Mouse (Mus musculus) midbrain, postnatal 0 days (tissue): Measurements from ENCODE around the gene Spag7. TPM values are rescaled to one million over a fixed set of nuclear protein-coding genes. Genes with fewer than 3 reads are reported as not detected.

Experiments
- ATAC-seq: fragments of 200-750 bp; cut with Nextera tagmentation; 2 replicates; pipeline ENCODE4 v1.8.0; 2017; ENCODE audit warnings: moderate number of reproducible peaks, mild to moderate bottlenecking, moderate TSS enrichment, moderate library complexity; ENCODE audit not compliant: low FRiP score
- DNase-seq: peaks from one replicate; pipeline ENCODE4 v3.0.0-alpha.2; 2015; ENCODE audit warnings: low spot score
- H3K27ac ChIP-seq: fragments of 300-500 bp; sonication (generic); 2 replicates; pipeline ENCODE4 v1.5.1; 2014; ENCODE audit warnings: low read depth, mild to moderate bottlenecking, low read length, mixed read lengths
- H3K27me3 ChIP-seq: fragments of 300-500 bp; sonication (generic); 2 replicates; pipeline ENCODE4 v1.6.1; 2014; ENCODE audit warnings: low read length, control low read depth, mixed read lengths; ENCODE audit not compliant: insufficient read depth
- H3K36me3 ChIP-seq: fragments of 300-500 bp; sonication (generic); 2 replicates; pipeline ENCODE4 v1.6.1; 2014; ENCODE audit warnings: low read length, control low read depth, mixed read lengths; ENCODE audit not compliant: insufficient read depth
- H3K4me1 ChIP-seq: fragments of 300-500 bp; sonication (generic); 2 replicates; pipeline ENCODE4 v1.6.1; 2014; ENCODE audit warnings: mild to moderate bottlenecking, control low read depth, antibody characterized with exemption, low read length, mixed read lengths; ENCODE audit not compliant: insufficient read depth
- H3K4me2 ChIP-seq: fragments of 300-500 bp; sonication (generic); 2 replicates; pipeline ENCODE4 v1.6.1; 2014; ENCODE audit warnings: low read depth, mild to moderate bottlenecking, low read length, mixed read lengths; ENCODE audit not compliant: poor library complexity, severe bottlenecking
- H3K4me3 ChIP-seq: fragments of 300-500 bp; sonication (generic); 2 replicates; pipeline ENCODE4 v1.5.1; 2014; ENCODE audit warnings: low read depth, mild to moderate bottlenecking, low read length, moderate library complexity
- H3K9ac ChIP-seq: fragments of 300-500 bp; sonication (generic); replicated peaks from 2 replicates; pipeline ENCODE4 v1.6.1; 2014; ENCODE audit warnings: mild to moderate bottlenecking, low read length, moderate library complexity, mixed read lengths; ENCODE audit not compliant: poor library complexity, severe bottlenecking
- H3K9me3 ChIP-seq: fragments of 300-500 bp; sonication (generic); 2 replicates; pipeline ENCODE4 v1.6.1; 2016; ENCODE audit warnings: low read length, control low read depth
- CTCF ChIP-seq: IDR thresholded peaks from 2 replicates; pipeline ENCODE4 v1.5.1; 2016; ENCODE audit warnings: antibody characterized with exemption, mild to moderate bottlenecking
- WGBS: fragments of 180-500 bp; shearing (Covaris S2); extraction: QIAGEN DNeasy Blood & Tissue Kit; methylation state at CpG from one replicate; pipeline ENCODE4 v1.1.7; 2014; 5-methylcytosine and 5-hydroxymethylcytosine counted together
- polyA plus RNA-seq: library from polyadenylated mRNA; unstranded; fragments of >200 nt; fragmentation: Nextera tagmentation; extraction: Ambion mirVana; gene quantifications from 2 replicates; pipeline ENCODE4 v1.2.1, GENCODE M21; 2015
- total RNA-seq: library from RNA; depleted of rRNA; stranded (reverse); fragments of >200 nt; gene quantifications from 2 replicates; pipeline ENCODE4 v1.2.3, GENCODE M21; 2014

Spag7 gene
- total and polyA plus RNA-seq, 2 experiments from 2014 or later: 41.9 to 131 TPM

DNA sequence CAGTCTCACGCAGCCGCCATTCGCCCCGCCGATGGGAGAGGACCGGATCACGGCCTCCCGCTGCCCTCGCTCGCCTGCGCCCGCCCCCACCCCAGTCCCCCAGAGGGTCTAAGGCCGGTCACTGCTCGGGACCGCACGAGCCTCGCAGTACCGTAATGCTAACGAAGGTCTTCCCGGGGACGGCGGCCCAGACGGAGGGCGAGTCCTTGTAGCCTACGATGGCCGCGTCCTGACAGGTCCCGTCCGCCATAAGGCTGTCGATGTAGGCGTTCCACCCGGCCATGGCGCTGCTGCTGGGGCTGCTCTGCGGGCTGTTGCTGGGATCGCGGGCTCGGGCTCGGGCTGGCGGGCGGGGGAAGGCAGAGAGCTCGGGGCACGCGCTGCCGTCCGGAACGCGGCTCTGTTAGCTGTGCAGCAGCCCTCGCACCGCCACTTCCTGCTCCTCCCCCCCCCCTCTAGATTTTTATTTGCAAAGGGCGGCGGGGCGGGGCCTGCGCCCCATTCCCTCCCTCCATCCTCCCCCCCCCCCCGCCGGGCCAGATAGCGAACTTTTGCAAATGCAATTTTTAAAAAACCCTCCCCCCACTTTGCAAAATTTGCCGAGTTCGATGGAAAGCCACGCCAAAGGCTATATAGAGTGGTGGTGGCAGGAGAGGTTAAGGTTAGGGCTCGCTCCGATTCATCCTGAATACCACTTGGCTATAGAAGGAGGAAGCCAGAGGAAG is 14.9 kb downstream of the Spag7 start, which contains the start of gene Pfn1:
Gene Pfn1 (minus strand): TSS at position 447 of the 725 bp plus-strand sequence.
- Histone ChIP-seq H3K9ac (peak within 1 kb of the TSS; percentile 98), H3K36me3 (peaks cover 19% of the 10 kb centered on the region), H3K4me1 (peaks cover 8% of the 10 kb centered on the region), H3K27ac (peak within 1 kb of the TSS; percentile 97), H3K4me2 (peak within 1 kb of the TSS; percentile 72), H3K9me3 (no peaks in the 10 kb centered on the region), H3K4me3 (peak within 1 kb of the TSS; percentile 99), H3K27me3 (no peaks in the 10 kb centered on the region)
- DNase-seq: peak; percentile 88
- ATAC-seq: peak; percentile 54
- under 1% methylated on average over 57 of the region's 61 CpGs for WGBS
- no peak for TF ChIP-seq CTCF

DNA sequence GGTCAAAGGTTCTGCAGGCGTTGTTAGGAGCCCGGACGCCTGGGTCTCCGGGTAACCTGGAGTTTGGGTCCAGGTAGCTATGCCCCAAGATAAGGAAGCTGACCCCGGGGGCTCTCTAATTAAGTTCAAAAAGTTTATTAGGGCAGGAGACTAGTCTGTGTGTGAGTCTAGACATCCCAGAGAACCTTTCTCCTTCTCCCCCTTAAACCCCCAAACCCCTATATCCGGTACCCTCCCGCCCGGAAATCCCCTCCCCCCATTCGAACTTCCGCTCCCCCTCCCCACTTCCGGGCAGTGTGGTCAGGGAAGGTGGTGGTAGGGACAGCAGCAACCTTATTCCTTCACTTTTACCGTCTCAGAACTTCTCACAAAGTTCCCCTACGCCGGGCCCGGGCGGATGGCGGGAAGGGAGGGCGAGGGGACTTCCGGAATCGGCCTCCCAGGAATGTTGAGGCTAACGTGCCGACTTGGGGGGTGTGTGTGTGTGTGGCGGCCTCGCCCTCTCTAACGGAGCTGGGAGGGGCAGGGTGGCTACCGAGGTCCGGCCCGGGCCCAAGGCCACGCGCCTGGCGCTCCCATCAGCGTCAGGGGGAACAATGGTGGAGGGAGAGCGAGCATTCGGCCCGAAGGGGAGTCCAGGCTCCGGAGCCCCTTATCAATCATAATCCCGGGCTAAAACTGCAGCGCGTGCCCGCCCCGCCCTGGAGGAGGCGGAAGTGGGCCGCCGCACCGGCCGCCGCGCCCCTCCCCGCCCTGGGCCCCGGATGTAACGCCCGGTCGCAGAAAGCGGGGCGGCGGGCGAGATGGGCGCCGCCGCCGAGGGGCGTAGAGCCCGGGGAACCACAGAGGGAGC is 15.6 kb downstream of the Spag7 start:
- TF ChIP-seq CTCF: no peak

DNA sequence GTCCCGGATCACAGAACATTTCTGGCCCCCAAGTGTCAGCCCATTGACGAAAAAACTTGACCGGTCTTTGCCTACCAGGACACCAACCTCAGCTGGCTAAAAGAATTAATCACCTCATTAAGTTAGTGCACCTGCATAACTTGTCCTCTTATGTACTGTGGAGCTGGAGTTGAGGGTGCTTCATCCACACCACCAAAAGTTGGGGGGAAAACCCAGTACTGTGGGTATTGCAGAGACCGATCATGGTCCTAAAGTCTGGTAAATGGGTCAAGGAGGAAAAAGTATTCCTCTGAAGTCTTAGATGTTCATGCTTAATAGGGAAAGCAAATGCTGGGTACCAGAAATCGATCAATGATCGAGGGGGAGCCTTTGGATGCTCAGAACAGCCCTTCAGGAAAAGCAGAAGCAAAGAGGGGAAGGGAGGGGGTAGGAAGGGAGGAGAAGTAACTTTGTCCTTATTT is 16.3 kb downstream of the Spag7 start:
- peak overlapping the region; percentile 97; the same call in 1 of the 2 replicates for H3K27ac ChIP-seq
- H3K4me2 ChIP-seq: peak overlapping the region; percentile 72
- peaks cover 9% of the 10 kb centered on the region for H3K4me1 ChIP-seq
- H3K36me3 ChIP-seq: peaks cover 27% of the 10 kb centered on the region
- no peaks in the 10 kb centered on the region for H3K9me3 ChIP-seq
- ATAC-seq (no peak), DNase-seq (no peak)
- 66% methylated on average over 6 of the region's 6 CpGs for WGBS
- no peaks in the 10 kb centered on the region for H3K27me3 ChIP-seq
- peak overlapping the region; percentile 98 for H3K9ac ChIP-seq
- no peak for TF ChIP-seq CTCF
- H3K4me3 ChIP-seq: peak overlapping the region; percentile 99

More for the DNA sequence above, 15.6 kb downstream of the Spag7 start:
- no peaks in the 10 kb centered on the region for H3K27me3 ChIP-seq
- H3K27ac ChIP-seq: peak overlapping the region; percentile 97
- no peaks in the 10 kb centered on the region for H3K9me3 ChIP-seq
- DNase-seq: peak; percentile 62
- H3K4me1 ChIP-seq: peaks cover 8% of the 10 kb centered on the region
- H3K36me3 ChIP-seq: peaks cover 26% of the 10 kb centered on the region
- H3K9ac ChIP-seq: peak overlapping the region; percentile 98
- peak overlapping the region; percentile 72 for H3K4me2 ChIP-seq
- 1% methylated on average over 57 of the region's 63 CpGs for WGBS
- peak; percentile 70 for ATAC-seq
- H3K4me3 ChIP-seq: peak overlapping the region; percentile 99

DNA sequence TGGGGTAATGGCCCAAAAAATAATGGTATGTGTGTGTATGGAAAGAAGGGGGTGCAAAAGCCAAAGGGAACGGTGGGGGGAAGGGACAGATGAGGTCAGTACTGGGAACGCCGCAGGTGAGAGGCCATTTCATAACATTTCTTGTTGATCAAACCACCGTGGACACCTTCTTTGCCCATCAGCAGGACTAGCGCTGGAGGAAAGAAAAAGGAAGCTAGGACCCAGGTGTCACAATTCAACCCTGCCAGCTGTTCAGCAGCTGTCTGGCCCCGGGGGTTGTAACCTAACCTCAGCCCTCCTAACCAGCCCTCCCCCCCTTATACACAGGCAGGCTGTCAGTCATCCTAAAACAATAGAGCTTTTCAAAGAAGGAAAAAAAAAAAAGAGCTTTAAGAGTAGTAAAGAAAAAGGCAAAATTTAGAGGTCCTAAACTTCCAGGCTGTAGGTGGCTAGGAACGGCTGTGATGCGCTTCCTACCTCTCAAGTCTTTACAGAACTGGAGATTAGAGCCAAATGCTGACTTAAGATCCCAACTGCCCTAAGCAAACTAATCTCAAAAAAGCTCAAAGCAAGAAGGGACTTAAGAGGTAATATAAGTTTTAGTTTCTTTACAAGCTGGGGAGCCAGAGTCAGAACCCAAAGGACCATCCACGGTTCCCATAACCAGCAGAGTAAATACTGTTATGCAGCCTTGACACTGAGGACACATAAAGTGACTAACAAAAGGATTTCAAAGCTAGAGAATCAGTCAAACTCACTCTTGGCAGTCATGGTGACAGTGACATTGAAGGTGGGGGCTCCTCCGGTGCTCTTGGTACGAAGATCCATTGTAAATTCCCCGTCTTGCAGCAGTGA is 17.0 kb downstream of the Spag7 start:
- Histone ChIP-seq H3K9ac (peak overlapping the region; percentile 98; the same call in 1 of the 2 replicates), H3K9me3 (no peaks in the 10 kb centered on the region), H3K4me3 (no peak overlapping the region), H3K4me1 (peaks cover 10% of the 10 kb centered on the region), H3K36me3 (peaks cover 27% of the 10 kb centered on the region), H3K27ac (no peak overlapping the region), H3K27me3 (no peaks in the 10 kb centered on the region), H3K4me2 (peak overlapping the region; percentile 72)
- no peak for TF ChIP-seq CTCF
- 76% methylated on average over 12 of the region's 12 CpGs for WGBS
- ATAC-seq: no peak
- DNase-seq: no peak

DNA sequence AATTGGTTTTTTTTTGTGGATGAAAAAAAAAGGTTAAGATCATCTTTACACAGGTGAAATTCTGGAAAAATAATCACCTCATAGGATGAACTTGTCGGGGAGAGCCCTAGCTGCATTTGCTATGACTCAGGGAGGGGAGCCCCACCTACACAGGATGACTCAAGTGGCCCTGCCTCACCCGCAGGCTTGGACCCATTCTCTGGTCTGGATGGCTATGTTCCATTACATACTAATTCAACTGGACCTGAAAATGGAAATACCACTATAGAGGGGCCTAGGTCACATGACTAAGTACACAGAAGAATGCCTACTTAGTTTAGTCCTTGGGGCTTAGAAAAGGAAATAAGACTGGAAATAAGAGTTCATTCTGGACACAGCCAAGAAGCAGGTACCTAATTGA is 17.8 kb downstream of the Spag7 start:
- H3K27ac ChIP-seq: no peak overlapping the region
- peaks cover 10% of the 10 kb centered on the region for H3K4me1 ChIP-seq
- no peak overlapping the region for H3K4me2 ChIP-seq
- no peaks in the 10 kb centered on the region for H3K27me3 ChIP-seq
- no peak overlapping the region for H3K9ac ChIP-seq
- WGBS: 80% methylated on average over 2 of the region's 2 CpGs
- TF ChIP-seq CTCF: no peak
- DNase-seq (no peak), ATAC-seq (no peak)
- H3K4me3 ChIP-seq: no peak overlapping the region
- no peaks in the 10 kb centered on the region for H3K9me3 ChIP-seq
- peaks cover 27% of the 10 kb centered on the region for H3K36me3 ChIP-seq
